Mouse (Mus musculus) heart, postnatal 0 days (tissue): Measurements from ENCODE around the gene Khdc4.

ENCODE experiments used
- CTCF ChIP-seq: IDR thresholded peaks from 2 replicates; pipeline ENCODE4 v1.5.1; 2016; ENCODE audit warnings: antibody characterized with exemption, control low read depth, low read depth
- EP300 ChIP-seq: IDR thresholded peaks from 2 replicates; pipeline ENCODE4 v1.6.1; 2016; ENCODE audit warnings: antibody characterized with exemption, low read depth

DNA sequence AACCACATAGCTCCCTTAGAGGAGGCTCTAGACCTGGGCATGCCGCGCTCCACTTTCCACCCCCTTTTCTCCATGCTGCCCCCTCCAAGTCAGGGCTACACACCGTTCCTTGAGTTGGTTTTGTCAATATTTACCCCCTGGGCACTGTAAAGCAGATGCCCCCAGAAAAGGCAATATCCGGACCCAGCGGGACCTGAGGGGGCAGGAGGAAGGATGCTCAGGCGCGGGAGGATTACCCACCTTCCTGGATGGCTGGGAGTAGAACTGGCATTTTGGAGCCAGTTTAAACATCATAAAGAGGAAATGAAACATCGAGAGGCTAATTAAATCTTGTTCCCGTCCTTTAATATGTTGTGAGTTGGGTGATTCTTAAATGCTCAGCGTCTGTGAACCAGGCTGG, 36.4 kb upstream of the Khdc4 start:
- TF ChIP-seq EP300: no peak
- no peak for TF ChIP-seq CTCF
